ENCODE assay signal across 11 mouse cellular contexts in genomic region chr1:136230201-136230600, GRCm38 (mm10). TPM values are rescaled to one million over a fixed set of nuclear protein-coding genes. Genes with fewer than 3 reads are reported as not detected.
DNase-seq lines count a peak whose midpoint lies in the region; ATAC-seq and TF ChIP-seq lines count a peak whose summit lies in the region.
"Had no signal": no experiment of that assay in that cellular context is flagged by ENCODE, and none has a peak within 500 bp of the region (broad histone marks: within the 10 kb centered on the region; RNA-seq: fewer than 3 reads in every experiment).

No protein-coding gene starts in this region.

- no peak overlapping the region; the same call in 1 of the 2 replicates for H3K27ac ChIP-seq in forebrain, embryonic 11.5 days (ENCODE audit: low read depth, low read length)
- H3K27ac ChIP-seq in forebrain, postnatal 0 days (ENCODE audit: low read depth, low read length): no peak overlapping the region
- H3K27ac ChIP-seq in hindbrain, embryonic 12.5 days: no peak overlapping the region; the same call in 1 of the 2 replicates
- H3K27ac ChIP-seq in limb, embryonic 11.5 days (replicated peaks; ENCODE audit: low read depth, low read length): peak overlapping the region; percentile 30; the same call in 1 of the 2 replicates
- H3K27ac ChIP-seq in small intestine, adult 2 months (ENCODE audit: insufficient read depth, low read depth, low read length): peak overlapping the region; percentile 94

- peak overlapping the region; percentile 14 for H3K4me3 ChIP-seq in forebrain, embryonic 11.5 days (ENCODE audit: low read depth, low read length)
- H3K4me3 ChIP-seq in forebrain, postnatal 0 days (ENCODE audit: low read depth, low read length): no peak overlapping the region
- peak overlapping the region; percentile 5; the same call in 1 of the 2 replicates for H3K4me3 ChIP-seq in hindbrain, embryonic 12.5 days
- H3K4me3 ChIP-seq in limb, embryonic 11.5 days (ENCODE audit: low read depth, low read length): peak overlapping the region; percentile 11
- H3K4me3 ChIP-seq in small intestine, adult 2 months (ENCODE audit: low read depth, low read length): peak overlapping the region; percentile 80
- H3K4me3 ChIP-seq: megakaryocyte, embryonic 14.5 days had no signal

- no peaks in the 10 kb centered on the region for H3K9me3 ChIP-seq in forebrain, embryonic 11.5 days (ENCODE audit: control insufficient read depth, low read length)
- no peaks in the 10 kb centered on the region for H3K9me3 ChIP-seq in forebrain, postnatal 0 days (ENCODE audit: low read length)
- no peaks in the 10 kb centered on the region for H3K9me3 ChIP-seq in hindbrain, embryonic 12.5 days (replicated peaks)
- H3K9me3 ChIP-seq in limb, embryonic 11.5 days (ENCODE audit: control insufficient read depth, low read length): no peaks in the 10 kb centered on the region
- H3K9me3 ChIP-seq: megakaryocyte, embryonic 14.5 days had no signal

- H3K36me3 ChIP-seq in forebrain, embryonic 11.5 days (ENCODE audit: control insufficient read depth, insufficient read depth, low read length): peaks cover 2% of the 10 kb centered on the region
- H3K36me3 ChIP-seq in forebrain, postnatal 0 days (ENCODE audit: insufficient read depth): no peaks in the 10 kb centered on the region
- no peaks in the 10 kb centered on the region; the same call in 1 of the 2 replicates for H3K36me3 ChIP-seq in hindbrain, embryonic 12.5 days
- H3K36me3 ChIP-seq in limb, embryonic 11.5 days (ENCODE audit: control insufficient read depth, insufficient read depth, low read length): no peaks in the 10 kb centered on the region; the same call in 1 of the 2 replicates
- H3K36me3 ChIP-seq in small intestine, adult 2 months (ENCODE audit: control insufficient read depth, insufficient read depth, low read length): peaks cover 20% of the 10 kb centered on the region

- WGBS in forebrain, embryonic 11.5 days: 19% methylated on average over 11 of the region's 11 CpGs
- WGBS in forebrain, postnatal 0 days: 51% methylated on average over 11 of the region's 11 CpGs
- 22% methylated on average over 11 of the region's 11 CpGs for WGBS in hindbrain, embryonic 12.5 days
- WGBS in limb, embryonic 11.5 days: 21% methylated on average over 11 of the region's 11 CpGs
- WGBS in small intestine, adult 2 months: 28% methylated on average over 11 of the region's 11 CpGs

- peak; percentile 87 for TF ChIP-seq POLR2A in small intestine, adult 2 months (IDR thresholded peaks at IDR 0.05; ENCODE audit: low read depth, low read length)

- no peak for ATAC-seq in forebrain, embryonic 11.5 days (replicated peaks; ENCODE audit: low FRiP score)
- ATAC-seq in forebrain, postnatal 0 days: no peak
- ATAC-seq in hindbrain, embryonic 12.5 days (ENCODE audit: low FRiP score): no peak
- ATAC-seq in limb, embryonic 11.5 days (ENCODE audit: insufficient number of reproducible peaks, low FRiP score, low TSS enrichment, low read depth): no peak

- H3K9ac ChIP-seq in forebrain, embryonic 11.5 days (ENCODE audit: low read length): peak overlapping the region; percentile 43
- H3K9ac ChIP-seq in forebrain, postnatal 0 days: no peak overlapping the region
- peak overlapping the region; percentile 42 for H3K9ac ChIP-seq in hindbrain, embryonic 12.5 days
- 0 out of 2 replicates have a peak overlapping the region, but pooled peaks have one; percentile 19 for H3K9ac ChIP-seq in limb, embryonic 11.5 days (ENCODE audit: low read length)

- H3K27me3 ChIP-seq in forebrain, embryonic 11.5 days (ENCODE audit: control insufficient read depth, insufficient read depth, low read length): no peaks in the 10 kb centered on the region
- no peaks in the 10 kb centered on the region for H3K27me3 ChIP-seq in forebrain, postnatal 0 days (ENCODE audit: insufficient read depth, low read length)
- H3K27me3 ChIP-seq in hindbrain, embryonic 12.5 days: no peaks in the 10 kb centered on the region
- no peaks in the 10 kb centered on the region for H3K27me3 ChIP-seq in limb, embryonic 11.5 days (ENCODE audit: control insufficient read depth, insufficient read depth, low read length)
- no peaks in the 10 kb centered on the region; the same call in 1 of the 2 replicates for H3K27me3 ChIP-seq in small intestine, adult 2 months (ENCODE audit: control insufficient read depth, insufficient read depth, low read length)

- no peak for TF ChIP-seq CTCF in forebrain, postnatal 0 days (IDR thresholded peaks at IDR 0.05; ENCODE audit: low read depth)
- no peak for TF ChIP-seq CTCF in small intestine, adult 2 months (IDR thresholded peaks at IDR 0.05; ENCODE audit: extremely low read depth, insufficient read length, insufficient replicate concordance, low read depth, low read length)

- DNase-seq in forebrain, embryonic 11.5 days (ENCODE audit: low spot score): no peak
- DNase-seq in forebrain, postnatal 0 days: no peak
- DNase-seq in limb, embryonic 11.5 days (ENCODE audit: low spot score): peak; percentile 52
- no peak for DNase-seq in spleen, postnatal 4 days (ENCODE audit: low spot score in 2 of 2)
- DNase-seq in thymus, postnatal 10 days (ENCODE audit: low spot score in 2 of 2): no peak
- no peak for DNase-seq in cerebellum, postnatal 4 days (ENCODE audit: low spot score in 2 of 2)
- DNase-seq: adrenal gland, postnatal 10 days; gastrocnemius, postnatal 10 days had no signal

- H3K4me1 ChIP-seq in forebrain, embryonic 11.5 days (replicated peaks; ENCODE audit: control insufficient read depth, insufficient read depth, low read length): peaks cover 36% of the 10 kb centered on the region
- H3K4me1 ChIP-seq in forebrain, postnatal 0 days (ENCODE audit: insufficient read depth): peaks cover 8% of the 10 kb centered on the region; the same call in 1 of the 2 replicates
- H3K4me1 ChIP-seq in hindbrain, embryonic 12.5 days: peaks cover 65% of the 10 kb centered on the region
- peaks cover 43% of the 10 kb centered on the region for H3K4me1 ChIP-seq in limb, embryonic 11.5 days (ENCODE audit: control insufficient read depth, insufficient read depth, low read length)
- H3K4me1 ChIP-seq in small intestine, adult 2 months (ENCODE audit: control insufficient read depth, insufficient read depth, insufficient read length, low read length): peaks cover 26% of the 10 kb centered on the region

- H3K4me2 ChIP-seq in forebrain, embryonic 11.5 days (ENCODE audit: low read depth, low read length, severe bottlenecking): peak overlapping the region; percentile 75
- no peak overlapping the region for H3K4me2 ChIP-seq in forebrain, postnatal 0 days (ENCODE audit: low read depth)
- H3K4me2 ChIP-seq in hindbrain, embryonic 12.5 days (replicated peaks): peak overlapping the region; percentile 72
- peak overlapping the region; percentile 80 for H3K4me2 ChIP-seq in limb, embryonic 11.5 days (ENCODE audit: low read depth, severe bottlenecking)

RNA-seq across cellular contexts. Expression of gene Inava, which starts 3.9 kb away (rescaled TPM):
- polyA plus RNA-seq in forebrain, embryonic 11.5 days (2014; fragmentation: Nextera tagmentation; extraction: Ambion mirVana): 19.5 and 19.8 TPM in 2 replicates
- total RNA-seq in forebrain, postnatal 0 days (2014; rRNA removed): 4.4 and 12.6 TPM in 2 replicates
- 2.1 and 2.6 TPM in 2 replicates for polyA plus RNA-seq in forebrain, postnatal 0 days (2015; fragmentation: Nextera tagmentation; extraction: Ambion mirVana)
- polyA plus RNA-seq in hindbrain, embryonic 12.5 days (2016; fragmentation: Nextera tagmentation; extraction: Ambion mirVana): 13.2 and 13.8 TPM in 2 replicates
- 26.8 and 27.8 TPM in 2 replicates for polyA plus RNA-seq in limb, embryonic 11.5 days (2014; fragmentation: Nextera tagmentation; extraction: Ambion mirVana)
- polyA plus RNA-seq in small intestine, adult 2 months (2012; rRNA removed): 35.2 and 55.9 TPM in 2 replicates

RNA-seq across cellular contexts. Expression of gene Mroh3, which starts 17.6 kb away (rescaled TPM):
- 0.41 TPM in 1 of 2 replicates, not detected in the other for polyA plus RNA-seq in forebrain, embryonic 11.5 days (2014; fragmentation: Nextera tagmentation; extraction: Ambion mirVana)
- total RNA-seq in forebrain, postnatal 0 days (2014; rRNA removed): not detected in 2 replicates
- polyA plus RNA-seq in forebrain, postnatal 0 days (2015; fragmentation: Nextera tagmentation; extraction: Ambion mirVana): not detected in 2 replicates
- polyA plus RNA-seq in hindbrain, embryonic 12.5 days (2016; fragmentation: Nextera tagmentation; extraction: Ambion mirVana): 0.34 TPM in 1 of 2 replicates, not detected in the other
- polyA plus RNA-seq in limb, embryonic 11.5 days (2014; fragmentation: Nextera tagmentation; extraction: Ambion mirVana): 0.33 and 0.40 TPM in 2 replicates
- polyA plus RNA-seq in small intestine, adult 2 months (2012; rRNA removed): 1.1 and 2.2 TPM in 2 replicates
- total RNA-seq: adrenal gland, postnatal 10 days; gastrocnemius, postnatal 10 days had no signal

RNA-seq across cellular contexts. Expression of gene Gpr25, which starts 30.5 kb away (rescaled TPM):
- not detected in 2 replicates for polyA plus RNA-seq in forebrain, embryonic 11.5 days (2014; fragmentation: Nextera tagmentation; extraction: Ambion mirVana)
- total RNA-seq in forebrain, postnatal 0 days (2014; rRNA removed): 2.0 and 2.2 TPM in 2 replicates
- 2.2 TPM in 2 replicates for polyA plus RNA-seq in forebrain, postnatal 0 days (2015; fragmentation: Nextera tagmentation; extraction: Ambion mirVana)
- not detected in 2 replicates for polyA plus RNA-seq in hindbrain, embryonic 12.5 days (2016; fragmentation: Nextera tagmentation; extraction: Ambion mirVana)
- polyA plus RNA-seq in limb, embryonic 11.5 days (2014; fragmentation: Nextera tagmentation; extraction: Ambion mirVana): not detected in 2 replicates
- polyA plus RNA-seq in small intestine, adult 2 months (2012; rRNA removed): 0.36 and 0.55 TPM in 2 replicates
- total RNA-seq: adrenal gland, postnatal 10 days; gastrocnemius, postnatal 10 days had no signal

Comparison
In these comparisons a context has a peak if more than half of its experiments do, and no peak if none do; other contexts are left out.
1. H3K27ac ChIP-seq: peak in limb, embryonic 11.5 days (single experiment) and small intestine, adult 2 months (single experiment); none in forebrain, embryonic 11.5 days (single experiment), forebrain, postnatal 0 days (single experiment) and hindbrain, embryonic 12.5 days (single experiment).